Mouse (Mus musculus): ENCODE data around the gene Osm. TPM values are rescaled to one million over a fixed set of nuclear protein-coding genes. Genes with fewer than 3 reads are reported as not detected.

The Osm gene
- total RNA-seq, 2 experiments from 2014 or later: 5.3 to 5.6 TPM

GRCm38 (mm10) chr11:4261969-4262368 is 25.7 kb downstream of the Osm start:
- ATAC-seq (replicated peaks; ENCODE audit: low FRiP score, low TSS enrichment, poor library complexity, severe bottlenecking): 0 out of 2 replicates have a peak, but pooled peaks have one; percentile 28

GRCm38 (mm10) chr11:4262847-4263246 is 26.6 kb downstream of the Osm start:
- no peak for ATAC-seq (replicated peaks; ENCODE audit: low FRiP score, low TSS enrichment, poor library complexity, severe bottlenecking)

GRCm38 (mm10) chr11:4263296-4263695 is 27.1 kb downstream of the Osm start:
- no peak for ATAC-seq (replicated peaks; ENCODE audit: low FRiP score, low TSS enrichment, poor library complexity, severe bottlenecking)

- no peak for ATAC-seq (replicated peaks; ENCODE audit: low FRiP score, low TSS enrichment, poor library complexity, severe bottlenecking)
These were observed 27.8 kb downstream of the Osm start for GRCm38 (mm10) chr11:4264066-4264465.

- ATAC-seq (replicated peaks; ENCODE audit: low FRiP score, low TSS enrichment, poor library complexity, severe bottlenecking): no peak
These were observed 30.3 kb downstream of the Osm start for GRCm38 (mm10) chr11:4266271-4267201.

- no peak for ATAC-seq (replicated peaks; ENCODE audit: low FRiP score, low TSS enrichment, poor library complexity, severe bottlenecking)
These were observed 31.0 kb downstream of the Osm start for GRCm38 (mm10) chr11:4267202-4267578.

- no peak for ATAC-seq (replicated peaks; ENCODE audit: low FRiP score, low TSS enrichment, poor library complexity, severe bottlenecking)
These were observed 32.3 kb downstream of the Osm start for GRCm38 (mm10) chr11:4268500-4268899.

- no peak for ATAC-seq (replicated peaks; ENCODE audit: low FRiP score, low TSS enrichment, poor library complexity, severe bottlenecking)
These were observed 34.7 kb downstream of the Osm start for GRCm38 (mm10) chr11:4270744-4271459.

- ATAC-seq (replicated peaks; ENCODE audit: low FRiP score, low TSS enrichment, poor library complexity, severe bottlenecking): no peak
These were observed 35.3 kb downstream of the Osm start for GRCm38 (mm10) chr11:4271544-4271943.

GRCm38 (mm10) chr11:4276411-4276861 is 40.2 kb downstream of the Osm start:
- ATAC-seq (replicated peaks; ENCODE audit: low FRiP score, low TSS enrichment, poor library complexity, severe bottlenecking): no peak

GRCm38 (mm10) chr11:4279909-4280308 is 43.7 kb downstream of the Osm start:
- ATAC-seq (replicated peaks; ENCODE audit: low FRiP score, low TSS enrichment, poor library complexity, severe bottlenecking): no peak

GRCm38 (mm10) chr11:4281852-4282251 is 45.6 kb downstream of the Osm start:
- ATAC-seq (replicated peaks; ENCODE audit: low FRiP score, low TSS enrichment, poor library complexity, severe bottlenecking): no peak

GRCm38 (mm10) chr11:4283627-4284026 is 47.4 kb downstream of the Osm start:
- no peak for ATAC-seq (replicated peaks; ENCODE audit: low FRiP score, low TSS enrichment, poor library complexity, severe bottlenecking)

- ATAC-seq (replicated peaks; ENCODE audit: low FRiP score, low TSS enrichment, poor library complexity, severe bottlenecking): no peak
These were observed 53.1 kb downstream of the Osm start for GRCm38 (mm10) chr11:4289280-4289679.

Other genes with a start within 250 kb of the Osm start
- gene Sec14l4, start 205.0 kb upstream of the Osm start, total RNA-seq (2014; fragmentation: Nextera tagmentation): not detected in 2 replicates
- not detected in 2 replicates for gene Sec14l4, start 205.0 kb upstream of the Osm start, total RNA-seq (2017)
- gene Sec14l3, start 171.6 kb upstream of the Osm start, total RNA-seq (2014; fragmentation: Nextera tagmentation): not detected in 2 replicates
- gene Sec14l3, start 171.6 kb upstream of the Osm start, total RNA-seq (2017): not detected in 2 replicates
- gene Mtfp1, start 141.0 kb upstream of the Osm start, total RNA-seq (2014; fragmentation: Nextera tagmentation): 39.6 and 47.8 TPM in 2 replicates
- 26.3 and 31.4 TPM in 2 replicates for gene Mtfp1, start 141.0 kb upstream of the Osm start, total RNA-seq (2017)
- gene Sec14l2, start 113.0 kb upstream of the Osm start, total RNA-seq (2014; fragmentation: Nextera tagmentation): 17.5 and 26.8 TPM in 2 replicates
- gene Sec14l2, start 113.0 kb upstream of the Osm start, total RNA-seq (2017): 4.5 and 22.5 TPM in 2 replicates
- 6.6 and 8.0 TPM in 2 replicates for gene Rnf215, start 101.2 kb upstream of the Osm start, total RNA-seq (2014; fragmentation: Nextera tagmentation)
- gene Rnf215, start 101.2 kb upstream of the Osm start, total RNA-seq (2017): 3.4 and 5.8 TPM in 2 replicates
- gene Ccdc157, start 76.1 kb upstream of the Osm start, total RNA-seq (2014; fragmentation: Nextera tagmentation): 0.48 and 2.6 TPM in 2 replicates
- 0.80 and 2.9 TPM in 2 replicates for gene Ccdc157, start 76.1 kb upstream of the Osm start, total RNA-seq (2017)
- 74.9 and 93.2 TPM in 2 replicates for gene Sf3a1, start 76.1 kb upstream of the Osm start, total RNA-seq (2014; fragmentation: Nextera tagmentation)
- 42.5 and 64.9 TPM in 2 replicates for gene Sf3a1, start 76.1 kb upstream of the Osm start, total RNA-seq (2017)
- 5.9 and 8.0 TPM in 2 replicates for gene Tbc1d10a, start 49.6 kb upstream of the Osm start, total RNA-seq (2014; fragmentation: Nextera tagmentation)
- gene Tbc1d10a, start 49.6 kb upstream of the Osm start, total RNA-seq (2017): 1.8 and 2.2 TPM in 2 replicates
- gene Castor1, start 18.2 kb upstream of the Osm start, total RNA-seq (2014; fragmentation: Nextera tagmentation): 1.2 TPM in 1 of 2 replicates, not detected in the other
- gene Castor1, start 18.2 kb upstream of the Osm start, total RNA-seq (2017): 0.15 TPM in 1 of 2 replicates, not detected in the other
- gene Lif, start 21.1 kb downstream of the Osm start, total RNA-seq (2014; fragmentation: Nextera tagmentation): not detected in 2 replicates
- gene Lif, start 21.1 kb downstream of the Osm start, total RNA-seq (2017): 0.30 and 0.33 TPM in 2 replicates
- not detected in 2 replicates for gene Hormad2, start 204.7 kb downstream of the Osm start, total RNA-seq (2014; fragmentation: Nextera tagmentation)
- 0.42 and 0.66 TPM in 2 replicates for gene Hormad2, start 204.7 kb downstream of the Osm start, total RNA-seq (2017)

Measured in megakaryocyte-erythroid progenitor cell, adult 5-6 weeks (primary cell).